9 mouse cellular contexts compared by ENCODE assay signal in the genomic region with DNA sequence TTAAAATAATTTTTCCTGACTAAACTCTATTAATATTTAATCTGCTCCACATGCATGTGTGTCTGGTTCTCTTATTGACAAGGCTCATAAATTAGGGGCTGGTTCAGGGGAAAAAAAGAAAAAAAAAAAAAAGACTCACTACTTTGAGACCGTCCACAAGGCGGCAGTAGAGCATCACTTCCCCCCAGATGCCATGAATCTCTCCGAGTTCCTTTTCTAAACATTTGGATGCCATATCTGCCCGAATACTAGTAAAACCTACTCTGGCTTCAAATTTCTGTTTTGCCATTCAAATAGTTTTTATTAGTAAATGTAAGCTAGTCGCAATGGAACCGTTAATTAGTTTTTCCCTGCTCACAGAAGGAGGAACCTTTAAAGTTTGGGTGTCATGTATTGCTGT.
DNase-seq lines count a peak whose midpoint lies in the region; ATAC-seq lines count a peak whose summit lies in the region.
"Had no signal": no experiment of that assay in that cellular context is flagged by ENCODE, and none has a peak within 500 bp of the region (broad histone marks: within the 10 kb centered on the region; RNA-seq: fewer than 3 reads in every experiment).

No protein-coding gene starts in this region.

- H3K9me3 ChIP-seq in midbrain, embryonic 14.5 days (ENCODE audit: control insufficient read depth, low read length) = no peaks in the 10 kb centered on the region
- H3K9me3 ChIP-seq in midbrain, embryonic 15.5 days = no peaks in the 10 kb centered on the region
- no peaks in the 10 kb centered on the region for H3K9me3 ChIP-seq in limb, embryonic 11.5 days (ENCODE audit: control insufficient read depth, low read length)
- H3K9me3 ChIP-seq: hindbrain, embryonic 15.5 days; stomach, embryonic 15.5 days had no signal

- no peaks in the 10 kb centered on the region for H3K36me3 ChIP-seq in midbrain, embryonic 14.5 days (ENCODE audit: control insufficient read depth, insufficient read depth, low read length)
- H3K36me3 ChIP-seq in midbrain, embryonic 15.5 days (replicated peaks) = no peaks in the 10 kb centered on the region
- H3K36me3 ChIP-seq in limb, embryonic 11.5 days (ENCODE audit: control insufficient read depth, insufficient read depth, low read length) = no peaks in the 10 kb centered on the region
- H3K36me3 ChIP-seq: hindbrain, embryonic 15.5 days; stomach, embryonic 15.5 days had no signal

- DNase-seq in midbrain, embryonic 14.5 days = peak; percentile 89
- DNase-seq in WW6 (ENCODE audit: low read depth, low spot score) = peak; percentile 33
- DNase-seq in cerebellum, postnatal 14 days = peak; percentile 76 to 82
- peak; percentile 76 for DNase-seq in heart, postnatal 4 days
- peak; percentile 81 for DNase-seq in limb, embryonic 11.5 days (ENCODE audit: low spot score)
- DNase-seq in right cerebral cortex, postnatal 10 days (ENCODE audit: low spot score in 2 of 2) = peak; percentile 57 to 85

- no peak for ATAC-seq in midbrain, embryonic 14.5 days (ENCODE audit: low FRiP score, low TSS enrichment)
- no peak for ATAC-seq in midbrain, embryonic 15.5 days (replicated peaks)
- ATAC-seq in limb, embryonic 11.5 days (ENCODE audit: insufficient number of reproducible peaks, low FRiP score, low TSS enrichment, low read depth) = no peak

- no peak overlapping the region for H3K4me2 ChIP-seq in midbrain, embryonic 14.5 days (ENCODE audit: low read length)
- H3K4me2 ChIP-seq in midbrain, embryonic 15.5 days = no peak overlapping the region
- no peak overlapping the region for H3K4me2 ChIP-seq in limb, embryonic 11.5 days (ENCODE audit: low read depth, severe bottlenecking)
- H3K4me2 ChIP-seq: hindbrain, embryonic 15.5 days; stomach, embryonic 15.5 days had no signal

- H3K4me1 ChIP-seq in midbrain, embryonic 14.5 days (ENCODE audit: control insufficient read depth, insufficient read depth, low read length) = peaks cover 6% of the 10 kb centered on the region; the same call in 1 of the 2 replicates
- peaks cover 6% of the 10 kb centered on the region; the same call in 1 of the 2 replicates for H3K4me1 ChIP-seq in midbrain, embryonic 15.5 days
- peaks cover 5% of the 10 kb centered on the region; the same call in 1 of the 2 replicates for H3K4me1 ChIP-seq in limb, embryonic 11.5 days (ENCODE audit: control insufficient read depth, insufficient read depth, low read length)
- H3K4me1 ChIP-seq: stomach, embryonic 15.5 days had no signal

- 9% methylated on average over 6 of the region's 6 CpGs for WGBS in midbrain, embryonic 14.5 days
- WGBS in midbrain, embryonic 15.5 days = 9% methylated on average over 6 of the region's 6 CpGs
- 8% methylated on average over 6 of the region's 6 CpGs for WGBS in limb, embryonic 11.5 days

- H3K9ac ChIP-seq in midbrain, embryonic 14.5 days (replicated peaks; ENCODE audit: low read length) = no peak overlapping the region
- H3K9ac ChIP-seq in midbrain, embryonic 15.5 days = no peak overlapping the region
- H3K9ac ChIP-seq in limb, embryonic 11.5 days (ENCODE audit: low read length) = no peak overlapping the region
- H3K9ac ChIP-seq: hindbrain, embryonic 15.5 days; stomach, embryonic 15.5 days had no signal

- H3K4me3 ChIP-seq in midbrain, embryonic 14.5 days (replicated peaks; ENCODE audit: low read depth, low read length) = no peak overlapping the region
- H3K4me3 ChIP-seq in midbrain, embryonic 15.5 days = no peak overlapping the region
- H3K4me3 ChIP-seq in limb, embryonic 11.5 days (ENCODE audit: low read depth, low read length) = no peak overlapping the region
- H3K4me3 ChIP-seq: hindbrain, embryonic 15.5 days; stomach, embryonic 15.5 days had no signal

- no peaks in the 10 kb centered on the region; the same call in 1 of the 2 replicates for H3K27me3 ChIP-seq in midbrain, embryonic 14.5 days (ENCODE audit: control insufficient read depth, insufficient read depth, low read length)
- peaks cover 9% of the 10 kb centered on the region; the same call in 1 of the 2 replicates for H3K27me3 ChIP-seq in midbrain, embryonic 15.5 days (replicated peaks)
- no peaks in the 10 kb centered on the region for H3K27me3 ChIP-seq in limb, embryonic 11.5 days (ENCODE audit: control insufficient read depth, insufficient read depth, low read length)
- H3K27me3 ChIP-seq: stomach, embryonic 15.5 days had no signal

- H3K27ac ChIP-seq in midbrain, embryonic 14.5 days (replicated peaks; ENCODE audit: low read depth, low read length) = no peak overlapping the region
- no peak overlapping the region for H3K27ac ChIP-seq in midbrain, embryonic 15.5 days
- no peak overlapping the region for H3K27ac ChIP-seq in limb, embryonic 11.5 days (replicated peaks; ENCODE audit: low read depth, low read length)
- H3K27ac ChIP-seq: hindbrain, embryonic 15.5 days; stomach, embryonic 15.5 days had no signal

Comparison
In these comparisons a context has a peak if more than half of its experiments do, and no peak if none do; other contexts are left out.
1. DNase-seq: peak in every context shown above with its lines; median percentile 89 in midbrain, embryonic 14.5 days; 81 in limb, embryonic 11.5 days; 79 in cerebellum, postnatal 14 days; 76 in heart, postnatal 4 days; 71 in right cerebral cortex, postnatal 10 days; 33 in WW6.